Comparison of ENCODE assay signal across 22 mouse cellular contexts in the genomic region with DNA sequence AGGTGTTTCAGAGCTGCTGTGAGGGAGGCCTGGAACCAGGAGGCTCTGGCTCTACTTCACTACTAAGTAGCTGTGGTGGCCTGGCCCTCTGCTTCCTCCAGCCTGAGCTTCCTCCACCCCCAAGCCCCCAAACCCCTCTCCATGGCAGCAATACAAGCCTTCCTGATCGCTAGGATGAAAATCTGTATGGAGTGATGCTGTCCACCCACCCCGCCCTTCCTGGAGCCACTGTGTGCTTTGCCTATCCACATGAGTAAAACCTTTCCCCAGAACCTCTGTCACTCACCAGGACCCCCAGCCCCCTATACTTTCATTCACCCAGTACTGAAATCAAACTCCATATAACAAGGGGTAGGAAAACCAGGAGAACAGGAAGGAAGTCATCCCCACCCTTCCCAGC. TPM values are rescaled to one million over a fixed set of nuclear protein-coding genes. Genes with fewer than 3 reads are reported as not detected.
"Had no signal": no experiment of that assay in that cellular context is flagged by ENCODE, and none has a peak within 500 bp of the region (broad histone marks: within the 10 kb centered on the region; RNA-seq: fewer than 3 reads in every experiment).

No protein-coding gene starts in this region.

- H3K27ac ChIP-seq: neural tube, embryonic 13.5 days; neural tube, embryonic 15.5 days; stomach, embryonic 15.5 days; stomach, postnatal 0 days had no signal

- H3K4me2 ChIP-seq: neural tube, embryonic 13.5 days; neural tube, embryonic 15.5 days; stomach, embryonic 15.5 days had no signal

- H3K9ac ChIP-seq: neural tube, embryonic 13.5 days; neural tube, embryonic 15.5 days; stomach, embryonic 15.5 days had no signal

- DNase-seq: retina, postnatal 1 day; right cerebral cortex, adult 18-20 months; right cerebral cortex, postnatal 14 days; right cerebral cortex, postnatal 25 days; right cerebral cortex, postnatal 4 days; spleen, adult 18-20 months; thymus, adult 18-20 months; thymus, adult 2 months; thymus, postnatal 14 days; thymus, postnatal 25 days; thymus, postnatal 36 days; thymus, postnatal 4 days had no signal

- H3K9me3 ChIP-seq: neural tube, embryonic 13.5 days; neural tube, embryonic 15.5 days; stomach, embryonic 15.5 days had no signal

- H3K4me3 ChIP-seq: neural tube, embryonic 13.5 days; neural tube, embryonic 15.5 days; stomach, embryonic 15.5 days had no signal

- H3K36me3 ChIP-seq: neural tube, embryonic 13.5 days; neural tube, embryonic 15.5 days; stomach, embryonic 15.5 days had no signal

- H3K27me3 ChIP-seq: neural tube, embryonic 15.5 days; stomach, embryonic 15.5 days had no signal

RNA-seq across cellular contexts. Expression of gene Cpvl, which starts 22.6 kb away (rescaled TPM):
- total RNA-seq: neutrophil, adult 5-6 weeks had no signal
- polyA plus RNA-seq: neural tube, embryonic 13.5 days; neural tube, embryonic 14.5 days; spleen, adult 2 months; stomach, embryonic 14.5 days; thymus, adult 2 months; thymus, postnatal 0 days; urinary bladder, adult 2 months had no signal
